Mouse (Mus musculus) retina, embryonic 14.5 days (tissue): ENCODE data around the gene Itpk1.

ENCODE experiments used
- DNase-seq: peaks from one replicate; pipeline ENCODE4 v3.0.0-alpha.2; 2015; ENCODE audit warnings: low spot score

The Itpk1 gene

GRCm38 (mm10) chr12:102691180-102691579 lies 13.6 kb downstream of the Itpk1 start:
- DNase-seq = no peak

GRCm38 (mm10) chr12:102689773-102690563 lies 14.8 kb downstream of the Itpk1 start:
- no peak for DNase-seq

DNA sequence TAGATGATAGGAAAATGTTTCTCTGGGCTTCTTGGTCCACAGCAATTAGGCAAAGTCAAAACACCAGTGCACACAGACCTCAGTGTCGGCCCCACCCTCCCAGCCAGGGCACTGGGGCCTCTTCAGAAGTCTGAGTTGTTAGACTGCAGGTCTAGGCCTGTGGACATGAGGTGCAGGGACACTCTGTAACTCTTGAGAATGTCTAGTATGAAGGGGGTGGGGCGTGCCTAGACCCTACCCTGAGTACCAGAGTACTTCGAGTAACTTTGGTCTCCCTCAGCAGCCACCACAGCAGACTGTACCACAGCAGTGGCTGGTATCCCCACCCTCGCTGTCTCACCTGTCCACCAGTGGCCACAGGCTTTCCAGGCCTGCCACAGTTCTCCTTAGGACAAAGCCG lies 18.4 kb downstream of the Itpk1 start:
- DNase-seq = no peak

- DNase-seq = no peak
Measured at GRCm38 (mm10) chr12:102685523-102685931, 19.2 kb downstream of the Itpk1 start.

- DNase-seq = no peak
Measured at GRCm38 (mm10) chr12:102684720-102685386, 19.9 kb downstream of the Itpk1 start.

GRCm38 (mm10) chr12:102683979-102684378 lies 20.8 kb downstream of the Itpk1 start:
- no peak for DNase-seq

- DNase-seq = no peak
Measured at GRCm38 (mm10) chr12:102683438-102683837, 21.3 kb downstream of the Itpk1 start.

GRCm38 (mm10) chr12:102682722-102683299 lies 21.9 kb downstream of the Itpk1 start:
- DNase-seq = no peak

DNA sequence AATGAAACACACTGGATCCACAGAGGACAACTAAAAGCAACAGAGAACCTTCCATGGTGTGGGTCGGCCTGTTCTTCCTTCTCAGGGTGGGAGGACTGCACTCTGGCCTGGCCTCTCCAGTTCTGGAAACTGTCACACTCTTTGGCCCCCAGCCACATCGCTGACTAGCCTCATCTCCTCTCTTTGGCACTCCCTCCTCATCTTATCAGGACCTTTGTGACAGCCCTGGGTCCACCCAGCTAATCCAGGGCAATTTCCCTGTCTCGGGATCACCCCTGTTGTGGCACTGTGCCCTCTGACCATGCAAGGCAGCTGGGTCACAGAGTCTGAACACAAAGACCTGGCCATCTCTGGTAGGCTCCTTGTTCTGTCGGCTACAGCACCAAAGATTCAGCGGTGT lies 22.6 kb downstream of the Itpk1 start:
- DNase-seq = no peak

DNA sequence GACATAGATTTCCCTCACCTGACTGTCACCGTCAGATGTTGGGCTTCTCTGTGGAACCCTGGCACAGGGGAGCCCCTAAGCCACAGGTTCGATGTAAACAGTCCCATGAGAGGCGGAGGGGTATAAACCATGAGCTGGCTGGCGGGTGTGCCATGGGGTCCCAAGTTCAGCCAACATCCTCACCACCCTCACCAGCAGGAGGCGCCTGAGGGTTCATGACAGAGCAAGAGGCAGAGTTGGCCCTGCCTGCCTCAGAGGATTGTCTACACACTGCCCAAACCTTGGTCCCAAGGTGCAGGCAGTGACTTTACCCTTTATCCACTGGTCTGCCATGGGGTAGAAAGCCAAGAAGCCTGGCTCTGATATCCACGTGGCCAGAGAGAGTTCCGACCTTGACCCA lies 23.1 kb downstream of the Itpk1 start:
- no peak for DNase-seq

DNA sequence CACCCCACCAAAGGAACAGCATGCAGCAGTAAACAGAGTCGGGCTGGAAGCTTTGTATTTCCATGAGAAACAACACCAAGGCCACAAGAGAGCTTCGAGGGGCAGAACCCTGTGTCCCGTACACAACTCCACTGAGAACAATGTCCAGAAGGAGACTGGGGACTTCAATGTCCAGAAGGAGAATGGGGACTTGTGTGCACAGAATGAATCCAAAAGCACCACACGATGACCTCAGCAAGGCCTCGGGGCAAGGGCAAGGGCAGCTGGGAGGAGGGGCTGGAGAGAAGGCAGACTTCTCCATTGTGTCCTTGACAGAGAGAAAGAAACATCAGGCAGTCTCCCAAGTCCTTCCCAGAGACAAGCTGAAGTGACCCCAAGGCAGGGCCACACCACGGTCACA lies 25.9 kb downstream of the Itpk1 start:
- DNase-seq = no peak

GRCm38 (mm10) chr12:102677089-102677488 lies 27.6 kb downstream of the Itpk1 start:
- no peak for DNase-seq

DNA sequence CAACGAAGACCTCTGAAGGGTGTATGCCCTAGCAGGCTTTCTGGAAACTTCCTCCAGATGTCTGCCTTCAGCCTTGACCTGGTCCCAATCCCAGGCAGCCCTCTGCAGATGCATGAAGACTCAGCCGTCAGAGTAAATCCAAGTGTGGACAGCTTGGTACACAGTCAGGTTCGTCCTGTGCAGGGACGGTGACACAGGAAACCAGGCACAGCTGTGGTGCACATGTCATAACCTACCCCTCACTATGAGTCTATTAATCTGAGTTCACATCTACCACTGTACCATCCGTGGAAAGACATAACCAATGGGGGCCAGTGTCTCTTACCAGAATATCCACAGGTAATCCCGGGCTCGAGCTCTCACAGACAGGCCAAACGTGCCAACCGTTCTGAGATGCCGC lies 30.2 kb downstream of the Itpk1 start:
- DNase-seq = no peak

GRCm38 (mm10) chr12:102674123-102674522 lies 30.6 kb downstream of the Itpk1 start:
- DNase-seq = no peak

DNA sequence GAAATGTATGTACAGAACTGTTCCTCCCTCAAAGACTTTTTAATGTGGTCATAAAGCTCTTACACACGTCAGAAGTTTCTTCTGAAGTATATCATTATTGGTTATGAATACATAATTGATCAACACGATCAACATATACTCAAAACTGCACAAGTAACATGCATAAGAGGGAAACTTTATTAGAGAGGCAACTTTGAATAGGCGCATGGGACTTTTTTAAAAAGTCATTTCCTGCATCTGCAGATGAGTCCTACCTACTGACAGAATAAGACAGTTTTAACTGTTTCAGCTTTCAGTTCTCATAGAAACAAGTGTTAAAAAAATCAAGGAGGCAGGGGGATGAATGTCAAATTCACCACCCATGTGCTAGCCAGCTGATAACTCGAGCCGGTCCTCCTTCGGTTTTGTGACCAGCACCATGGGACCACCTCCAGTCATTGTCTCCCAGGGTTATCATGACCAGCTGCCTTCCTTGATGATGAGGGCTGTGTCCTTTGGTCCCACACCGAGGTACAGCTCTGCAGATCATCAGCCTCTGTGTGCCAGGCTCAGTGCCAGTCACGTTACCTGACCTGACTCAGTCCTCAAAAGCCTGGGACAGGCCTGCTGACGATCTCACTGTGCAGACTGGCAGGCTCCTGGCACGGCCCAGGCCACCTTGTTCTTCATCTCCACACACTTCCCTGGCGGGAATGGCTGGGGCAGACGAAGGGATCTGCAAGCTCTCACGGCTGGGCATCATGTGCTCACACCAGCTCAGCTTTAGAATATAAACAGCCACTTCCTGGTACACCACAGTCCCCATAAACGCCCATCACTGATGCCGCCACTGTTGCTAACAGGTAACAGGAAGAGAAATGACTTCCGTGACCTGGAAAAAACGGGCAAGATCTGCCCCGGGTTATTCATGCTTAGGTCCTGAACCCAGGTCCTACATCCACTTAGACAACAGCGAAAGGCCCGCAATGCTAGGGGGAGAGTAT lies 31.6 kb downstream of the Itpk1 start:
- no peak for DNase-seq

DNA sequence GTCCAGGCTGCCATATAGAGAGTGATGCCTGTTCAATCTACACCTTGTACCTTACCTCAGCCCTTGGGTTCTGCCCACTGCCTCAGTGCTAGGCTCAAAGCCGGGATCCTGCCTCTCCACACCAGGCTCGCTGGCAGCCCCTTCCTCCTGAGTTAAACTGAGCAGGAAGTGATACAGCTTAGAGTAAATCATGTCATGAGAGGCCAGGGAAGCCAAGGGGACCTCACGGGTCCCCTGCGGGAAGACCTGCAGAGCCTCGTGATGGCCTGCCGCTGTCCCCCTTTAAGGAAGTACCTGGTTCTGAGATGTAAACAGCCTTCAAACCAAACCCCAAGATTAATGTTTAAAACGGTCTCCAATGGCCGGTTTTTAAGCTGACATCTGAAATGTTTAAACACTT lies 32.6 kb downstream of the Itpk1 start:
- DNase-seq = no peak

GRCm38 (mm10) chr12:102670848-102671247 lies 33.9 kb downstream of the Itpk1 start:
- DNase-seq = no peak

DNA sequence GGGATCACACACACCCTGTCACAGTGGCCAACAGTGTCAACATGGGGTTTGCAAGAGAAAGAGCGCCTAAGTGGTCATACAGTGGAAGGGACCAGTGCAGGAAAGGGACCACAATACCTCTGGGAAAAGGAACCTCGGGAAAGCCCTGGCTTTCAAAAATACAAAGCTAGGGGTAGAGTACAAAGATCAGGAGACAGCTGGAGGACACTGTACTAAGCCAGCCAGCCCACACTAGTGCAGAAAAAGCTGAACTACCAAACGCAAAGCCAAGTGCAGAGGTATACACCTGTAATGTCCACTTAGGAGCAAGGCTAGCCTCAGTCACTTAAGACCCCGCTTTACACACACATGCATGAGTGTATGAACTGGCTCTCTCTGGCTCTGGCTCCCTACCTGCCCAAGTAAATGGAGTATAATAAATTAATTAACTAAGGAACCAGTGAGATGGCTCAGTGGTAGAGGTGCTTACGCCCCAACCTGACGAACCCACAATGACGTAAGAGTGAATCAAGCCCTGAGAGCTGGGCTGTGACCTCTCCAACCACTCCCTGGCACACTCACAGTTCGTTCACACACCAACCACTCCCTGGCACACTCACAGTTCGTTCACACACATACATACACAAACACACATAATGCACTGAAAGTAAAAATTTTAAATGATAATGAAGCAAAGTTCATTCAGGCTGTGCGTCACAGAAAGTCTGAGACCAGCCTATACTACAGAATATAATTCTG lies 39.1 kb downstream of the Itpk1 start:
- no peak for DNase-seq

- no peak for DNase-seq
Measured at GRCm38 (mm10) chr12:102664052-102664448, 40.7 kb downstream of the Itpk1 start.

DNA sequence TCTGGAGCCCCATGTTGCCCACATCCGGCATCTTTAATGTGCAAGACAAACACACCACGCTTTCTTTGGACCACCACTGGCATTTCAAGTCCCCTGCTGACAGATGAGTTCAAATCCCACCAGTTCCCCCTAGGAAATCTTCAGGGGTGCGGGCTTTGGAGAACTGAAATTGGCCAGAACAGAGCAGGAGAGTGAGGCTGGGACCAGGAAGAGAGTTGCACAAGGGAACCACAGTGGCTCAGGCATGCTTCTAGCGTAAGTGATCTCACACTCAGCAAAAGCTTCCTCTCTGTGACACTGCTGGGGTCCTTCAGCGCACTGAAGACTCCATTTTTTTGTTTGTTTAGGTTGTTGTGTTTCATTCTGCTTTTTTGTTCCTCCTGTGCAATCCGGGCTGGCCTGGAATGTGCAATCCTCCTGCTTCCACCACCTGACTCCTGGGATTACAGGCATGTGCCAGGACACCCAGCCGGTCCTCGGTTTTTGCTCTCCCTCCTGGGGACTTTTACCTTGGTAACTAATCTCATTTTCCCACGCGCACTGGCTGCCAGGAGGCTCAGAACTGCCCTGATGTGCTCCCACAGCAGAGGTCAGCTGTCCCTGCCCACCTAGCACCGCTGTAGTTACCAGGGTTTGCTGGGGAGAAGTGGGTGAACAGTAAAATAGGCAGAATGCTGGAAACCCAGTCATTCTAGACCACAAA lies 41.2 kb downstream of the Itpk1 start:
- DNase-seq = no peak

DNA sequence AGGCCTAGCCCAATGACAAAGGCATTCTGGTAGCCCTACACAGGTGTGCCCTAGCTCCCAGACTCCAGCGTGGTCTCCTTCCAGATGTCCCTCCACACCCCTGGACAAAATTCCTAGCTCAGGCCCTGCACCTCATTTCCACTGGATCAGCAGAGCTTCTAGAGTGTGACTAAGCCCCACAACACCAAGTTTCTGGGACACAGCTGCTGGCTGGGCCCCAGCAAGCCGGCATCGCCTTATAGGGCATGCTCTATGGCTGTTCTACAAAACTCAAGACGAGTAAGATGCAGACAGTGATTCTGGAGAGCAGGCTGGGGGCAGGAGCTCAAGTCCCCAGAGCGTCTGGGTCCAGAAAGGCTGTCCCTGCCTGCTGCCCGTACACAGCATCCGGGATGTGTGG lies 43.0 kb downstream of the Itpk1 start:
- DNase-seq = no peak
